Mouse (Mus musculus) B cell, adult 2 months (primary cell): Measurements from ENCODE around the gene Ncbp1.
A peak's percentile ranks its signal among the peaks of the same experiment; 100 is the strongest.

Source experiments
- DNase-seq, 2 experiments: peaks; one replicate each; pipeline ENCODE4 v3.0.0; 2022

The Ncbp1 gene

GRCm38 (mm10) chr4:46130221-46130620 is 8.2 kb upstream of the Ncbp1 start:
- DNase-seq: peak; percentile 68 to 71

DNA sequence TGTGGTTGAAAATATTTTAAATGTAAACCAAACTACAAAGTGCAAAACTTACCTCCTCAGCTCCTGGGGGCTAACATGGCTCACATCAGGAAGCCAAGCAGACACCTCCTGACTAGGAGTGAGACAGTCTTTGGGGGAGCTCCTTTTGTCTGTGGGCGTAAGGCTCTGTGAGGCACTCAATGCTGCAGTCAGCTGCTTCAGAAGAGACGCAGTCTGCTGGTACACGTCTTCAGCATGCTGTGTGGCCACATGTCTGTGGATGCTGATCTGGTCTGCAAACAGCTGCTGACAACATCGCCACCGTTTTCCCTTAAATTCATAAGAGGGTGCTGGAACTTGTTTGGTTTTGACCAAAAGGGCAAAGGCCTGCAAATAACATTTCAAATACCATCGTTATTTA is 6.6 kb upstream of the Ncbp1 start:
- DNase-seq: no peak

- DNase-seq: no peak
Observed at GRCm38 (mm10) chr4:46137629-46138286, 655 bp upstream of the Ncbp1 start.

DNA sequence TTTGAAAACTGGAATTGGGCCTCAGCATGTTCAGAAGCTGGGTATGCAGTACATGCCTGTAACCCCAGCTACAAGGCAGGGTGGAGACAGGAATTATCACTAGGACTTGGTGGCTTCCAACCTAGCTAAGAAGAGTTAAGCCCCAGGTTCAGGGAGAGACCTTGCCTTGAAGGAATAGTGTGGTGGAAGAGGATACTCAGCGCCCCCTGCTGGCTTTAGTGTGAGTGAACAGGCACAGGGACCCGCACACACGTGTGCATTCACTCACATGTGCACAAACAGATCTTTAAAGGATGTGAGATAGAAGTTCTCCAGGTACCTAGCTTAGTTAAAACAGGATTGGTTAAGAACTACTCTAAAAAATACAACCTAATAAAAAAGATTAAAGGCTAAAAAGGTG is 5.9 kb downstream of the Ncbp1 start:
- DNase-seq: peak; percentile 49 to 54

DNA sequence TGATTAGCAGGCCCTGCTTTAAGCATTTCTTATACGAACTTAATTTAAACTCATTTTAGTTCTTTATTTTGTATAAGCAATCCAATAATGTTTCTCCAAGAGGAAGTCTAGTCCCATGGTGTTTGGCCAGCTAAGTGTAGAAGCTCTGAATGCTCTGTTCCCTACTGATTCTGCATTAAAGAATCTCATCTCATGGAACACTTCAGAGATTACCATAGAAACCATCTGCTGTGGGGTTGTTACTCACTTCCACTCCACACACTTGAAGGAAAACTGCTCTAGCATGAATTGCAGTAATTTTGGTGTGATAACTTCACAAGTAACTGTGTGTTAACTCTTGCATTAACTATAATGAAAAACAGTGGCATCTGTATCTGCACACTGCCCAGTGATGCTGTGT is 8.5 kb downstream of the Ncbp1 start:
- DNase-seq: no peak

DNA sequence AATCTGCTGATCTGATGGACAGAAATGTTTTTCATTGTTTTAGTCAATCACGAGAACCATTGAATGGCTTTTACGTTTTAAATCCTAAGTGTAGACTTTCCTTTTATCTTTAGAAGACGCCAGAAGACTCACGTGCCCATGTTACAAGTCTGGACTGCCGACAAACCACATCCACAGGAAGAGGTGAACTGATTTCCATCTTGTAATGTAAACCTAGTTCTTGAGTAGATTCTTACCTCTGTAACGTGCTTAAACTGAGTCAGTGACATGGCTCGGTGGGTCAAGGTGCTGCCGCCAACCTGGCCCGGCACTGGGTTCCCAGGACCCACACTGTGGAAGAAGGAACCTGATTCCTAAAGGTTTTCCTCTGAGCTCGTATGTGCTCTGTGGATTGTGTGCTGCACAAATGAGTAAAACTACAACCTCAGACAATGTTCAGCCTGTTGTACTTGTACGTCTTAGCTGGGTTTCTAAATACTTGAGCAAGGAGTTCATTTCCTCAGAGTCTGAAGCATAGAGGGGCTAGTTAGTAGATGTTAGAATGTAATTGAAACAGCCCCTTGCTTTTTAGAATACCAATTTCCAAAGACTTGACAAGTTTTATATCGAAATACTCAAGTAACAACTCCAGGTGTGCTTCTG is 13.6 kb downstream of the Ncbp1 start:
- no peak for DNase-seq

DNA sequence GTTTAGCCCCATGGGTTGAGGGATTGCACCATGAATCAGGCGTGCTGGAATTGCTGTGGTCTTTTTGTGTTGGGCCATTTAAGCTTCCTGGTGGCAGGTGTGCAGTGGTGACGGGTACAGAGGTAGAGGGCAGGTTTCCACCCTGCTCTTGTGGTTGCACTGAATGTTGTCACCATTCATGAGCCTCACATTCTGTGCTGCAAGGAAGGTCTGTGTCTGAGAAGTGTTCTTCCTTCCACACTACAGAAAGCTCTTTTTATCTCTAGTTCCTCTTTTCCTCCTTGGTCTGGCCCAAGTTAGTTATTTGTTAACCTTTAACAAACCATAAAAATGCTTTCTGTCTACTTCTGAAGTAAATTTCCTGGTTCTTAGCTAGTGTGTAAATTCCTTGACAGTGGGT is 25.6 kb downstream of the Ncbp1 start:
- DNase-seq: no peak

GRCm38 (mm10) chr4:46165831-46166230 is 27.4 kb downstream of the Ncbp1 start:
- no peak for DNase-seq

DNA sequence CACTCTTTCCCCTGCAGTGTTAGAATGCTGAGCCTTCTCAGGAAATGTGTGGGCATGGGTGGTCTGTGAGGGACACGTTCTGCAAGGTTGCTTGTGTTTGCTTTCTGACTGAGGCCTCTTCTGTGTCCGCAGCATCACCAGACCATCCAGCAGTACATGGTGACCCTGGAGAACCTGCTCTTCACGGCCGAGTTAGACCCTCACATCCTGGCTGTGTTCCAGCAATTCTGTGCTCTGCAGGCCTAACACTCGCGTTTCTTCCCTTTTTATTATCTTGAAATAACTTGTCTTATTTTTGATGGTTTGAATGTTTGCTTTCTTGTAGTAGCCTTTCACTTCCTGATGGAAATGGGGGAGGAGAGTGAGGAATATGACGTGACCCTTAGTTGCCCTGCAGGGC is 33.3 kb downstream of the Ncbp1 start:
- no peak for DNase-seq

DNA sequence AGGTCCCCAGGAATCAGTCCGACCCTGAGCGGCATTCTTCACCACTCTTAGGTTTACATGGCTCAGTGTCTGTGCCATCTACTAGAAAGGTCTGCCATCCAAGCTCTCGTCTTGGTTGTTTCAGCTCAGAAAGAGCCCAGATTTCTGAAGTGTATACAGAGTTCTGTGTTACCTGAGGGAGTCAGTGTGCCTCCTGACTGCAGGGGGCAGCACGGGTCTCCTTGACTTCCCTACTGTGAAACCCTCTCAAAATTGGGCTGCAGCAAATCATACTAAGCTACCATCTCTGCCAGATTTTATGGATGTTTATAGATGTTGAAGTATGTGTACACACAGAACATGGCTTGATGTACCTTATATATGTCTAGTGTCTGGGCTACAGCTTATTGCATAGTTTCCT is 37.9 kb downstream of the Ncbp1 start:
- DNase-seq: no peak

GRCm38 (mm10) chr4:46177018-46177417 is 38.6 kb downstream of the Ncbp1 start:
- no peak for DNase-seq

- DNase-seq: no peak
Observed at GRCm38 (mm10) chr4:46177496-46177895, 39.1 kb downstream of the Ncbp1 start.

- DNase-seq: no peak
Observed at GRCm38 (mm10) chr4:46181168-46181567, 42.8 kb downstream of the Ncbp1 start.

DNA sequence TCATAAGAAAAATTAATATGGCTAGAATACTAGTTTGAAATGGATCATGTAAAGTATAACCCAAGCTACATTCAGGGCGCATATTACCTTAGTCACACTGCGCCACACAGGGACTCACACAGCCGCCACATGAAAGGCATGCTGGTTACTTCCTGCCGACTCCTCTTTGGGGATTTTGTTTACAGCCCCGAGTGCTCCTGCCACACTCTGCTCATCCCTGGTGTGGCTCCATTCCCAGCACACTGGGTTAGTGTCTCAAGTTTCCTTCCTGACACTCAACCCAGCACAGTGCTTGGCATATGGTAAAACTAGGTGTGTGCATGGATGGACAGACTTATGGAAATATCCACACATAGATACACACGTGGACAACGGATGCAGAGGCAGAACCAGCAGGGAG is 43.8 kb downstream of the Ncbp1 start:
- DNase-seq: no peak

DNA sequence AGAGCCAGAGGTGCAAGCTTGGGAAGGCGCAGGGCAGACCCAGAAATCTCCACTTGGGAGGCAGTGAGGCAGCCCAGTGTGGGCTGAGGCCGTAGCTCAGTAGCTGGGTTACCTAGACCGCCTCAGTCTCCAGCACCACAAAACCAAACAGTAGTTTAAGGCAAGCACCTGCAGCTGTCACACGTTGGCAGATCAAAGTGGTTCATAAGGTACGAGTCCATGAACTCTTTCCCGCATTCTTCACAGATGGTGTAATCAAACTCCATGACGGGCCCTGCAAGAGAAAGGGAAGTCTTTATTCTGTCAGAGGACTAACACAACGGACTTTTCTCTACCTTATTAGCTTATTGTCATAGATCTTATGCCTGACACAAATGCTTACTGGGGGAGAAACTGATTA is 47.0 kb downstream of the Ncbp1 start:
- DNase-seq: no peak

GRCm38 (mm10) chr4:46185890-46186289 is 47.5 kb downstream of the Ncbp1 start:
- no peak for DNase-seq

DNA sequence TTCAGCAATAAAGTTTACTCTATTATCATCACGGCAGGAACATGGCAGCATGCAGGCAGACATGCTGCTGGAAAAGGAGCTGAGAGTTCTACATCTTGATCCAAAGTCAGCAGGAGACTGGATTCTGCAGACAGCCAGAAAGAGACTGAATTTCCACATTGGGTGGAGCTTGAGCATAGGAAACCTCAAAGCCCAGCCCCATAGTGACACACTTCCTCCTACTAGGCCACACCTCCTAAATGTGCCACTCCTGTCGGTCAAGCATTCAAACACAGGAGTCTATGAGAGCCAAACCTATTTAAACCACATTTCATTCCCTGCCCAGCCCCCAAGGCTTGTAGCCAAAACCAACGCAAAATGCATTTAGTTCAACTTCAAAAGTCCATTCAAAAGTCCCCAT is 48.1 kb downstream of the Ncbp1 start:
- DNase-seq: no peak

- peak in 1 of 2 experiments; percentile 42 for DNase-seq
Observed at GRCm38 (mm10) chr4:46192011-46192410, 53.6 kb downstream of the Ncbp1 start.

DNA sequence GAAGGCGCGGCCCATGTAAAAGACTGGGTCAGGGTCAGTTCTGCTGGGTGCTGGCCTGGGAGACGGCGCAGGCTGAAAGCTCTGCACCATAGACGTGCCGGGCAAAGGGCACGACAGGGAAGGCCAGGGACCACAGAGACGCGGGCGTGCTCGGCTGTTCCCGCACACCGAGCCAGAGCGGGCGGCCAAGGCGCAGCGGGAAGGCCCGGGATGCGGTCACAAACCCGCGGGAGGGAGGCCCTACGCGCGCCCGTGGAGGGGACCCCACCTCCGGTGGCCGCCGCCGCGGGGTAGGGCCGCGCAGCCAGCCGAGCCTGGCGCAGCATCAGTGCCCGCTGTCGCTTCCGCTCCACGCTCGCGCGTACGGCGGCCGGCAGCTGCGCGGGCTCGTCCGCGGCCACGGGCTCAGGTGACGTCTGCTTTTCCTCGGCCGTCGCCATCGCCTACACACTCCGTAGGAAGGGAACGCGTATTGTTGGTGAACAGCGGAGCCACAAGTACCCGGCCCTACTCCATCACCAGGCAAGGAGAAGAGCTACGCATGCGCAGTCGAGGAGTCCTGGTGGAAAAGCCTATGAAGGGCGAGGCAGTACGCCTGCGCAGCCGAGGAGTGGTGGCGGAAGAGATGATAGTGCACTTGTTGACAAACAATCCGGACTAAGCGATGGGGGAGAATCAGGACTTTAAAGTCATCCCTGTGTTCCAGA is 57.5 kb downstream of the Ncbp1 start, which contains the start of gene Xpa:
TSS of gene Xpa (minus strand) at position 531 of the 707 bp plus-strand sequence.
- DNase-seq: peak; percentile 90 to 91

- no peak for DNase-seq
Observed at GRCm38 (mm10) chr4:46196513-46196912, 58.1 kb downstream of the Ncbp1 start.

DNA sequence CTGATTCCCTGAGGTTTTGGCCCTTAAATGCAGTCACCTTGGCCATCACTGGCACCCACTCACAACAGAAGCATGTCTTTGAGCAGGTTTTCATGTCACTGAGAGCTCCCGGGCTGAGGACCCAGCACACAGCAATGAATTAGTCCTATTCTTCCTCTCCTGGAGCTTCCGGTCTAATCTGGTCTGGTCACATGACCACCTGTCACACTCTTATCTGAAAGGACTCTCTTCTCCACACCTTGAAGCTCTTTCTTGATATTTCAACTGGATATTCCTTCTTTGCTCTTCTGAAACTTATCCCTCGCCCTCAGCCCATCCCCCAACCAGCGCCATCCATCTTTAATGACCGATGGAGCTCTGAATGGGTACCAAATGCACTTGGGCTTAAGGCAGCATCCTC is 59.7 kb downstream of the Ncbp1 start:
- no peak for DNase-seq

DNA sequence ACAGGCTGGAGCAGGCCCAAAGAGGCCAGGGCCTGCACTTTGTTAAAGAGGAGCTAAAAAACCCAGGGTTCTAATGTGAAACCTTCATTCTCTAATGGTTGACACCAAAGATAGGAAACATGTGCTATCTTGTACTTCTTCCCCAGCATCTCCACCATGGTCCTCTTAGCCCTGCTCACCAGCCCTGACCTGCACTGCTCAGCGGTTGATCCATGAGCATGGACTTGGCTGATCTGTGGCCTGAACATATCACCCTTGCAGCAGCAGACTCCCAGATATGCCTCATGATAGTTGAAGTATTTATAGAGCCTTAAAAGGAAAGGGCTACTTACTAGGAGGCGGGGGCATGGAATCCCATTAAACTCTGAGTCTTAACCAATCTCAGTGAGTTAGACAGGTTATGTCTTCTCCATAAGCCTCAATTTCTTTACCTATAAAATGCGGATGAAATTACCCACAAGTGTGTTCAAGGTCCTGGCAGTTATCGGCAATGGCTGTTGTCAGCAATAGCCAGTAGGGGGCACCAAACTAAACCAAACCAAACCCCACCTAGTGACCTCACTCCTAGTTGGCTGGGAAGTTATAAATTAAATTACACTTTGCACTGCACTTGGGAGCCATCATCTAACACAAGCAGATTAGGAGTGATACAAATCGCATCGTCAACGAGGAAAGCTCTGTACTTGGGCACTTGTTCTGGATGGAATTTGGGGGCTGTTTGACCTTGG is 63.6 kb downstream of the Ncbp1 start:
- DNase-seq: peak; percentile 80 to 83

GRCm38 (mm10) chr4:46202562-46203126 is 64.2 kb downstream of the Ncbp1 start:
- DNase-seq: no peak
